Mouse (Mus musculus) spleen, postnatal 10 days (tissue): Measurements from ENCODE around the gene Plcb1.
A peak's percentile ranks its signal among the peaks of the same experiment; 100 is the strongest.

ENCODE experiments used
- DNase-seq, 2 experiments: peaks; one replicate each; pipeline ENCODE4 v3.0.0; 2021 to 2022; ENCODE audit warnings: low spot score in 2 of 2

Gene Plcb1

DNA sequence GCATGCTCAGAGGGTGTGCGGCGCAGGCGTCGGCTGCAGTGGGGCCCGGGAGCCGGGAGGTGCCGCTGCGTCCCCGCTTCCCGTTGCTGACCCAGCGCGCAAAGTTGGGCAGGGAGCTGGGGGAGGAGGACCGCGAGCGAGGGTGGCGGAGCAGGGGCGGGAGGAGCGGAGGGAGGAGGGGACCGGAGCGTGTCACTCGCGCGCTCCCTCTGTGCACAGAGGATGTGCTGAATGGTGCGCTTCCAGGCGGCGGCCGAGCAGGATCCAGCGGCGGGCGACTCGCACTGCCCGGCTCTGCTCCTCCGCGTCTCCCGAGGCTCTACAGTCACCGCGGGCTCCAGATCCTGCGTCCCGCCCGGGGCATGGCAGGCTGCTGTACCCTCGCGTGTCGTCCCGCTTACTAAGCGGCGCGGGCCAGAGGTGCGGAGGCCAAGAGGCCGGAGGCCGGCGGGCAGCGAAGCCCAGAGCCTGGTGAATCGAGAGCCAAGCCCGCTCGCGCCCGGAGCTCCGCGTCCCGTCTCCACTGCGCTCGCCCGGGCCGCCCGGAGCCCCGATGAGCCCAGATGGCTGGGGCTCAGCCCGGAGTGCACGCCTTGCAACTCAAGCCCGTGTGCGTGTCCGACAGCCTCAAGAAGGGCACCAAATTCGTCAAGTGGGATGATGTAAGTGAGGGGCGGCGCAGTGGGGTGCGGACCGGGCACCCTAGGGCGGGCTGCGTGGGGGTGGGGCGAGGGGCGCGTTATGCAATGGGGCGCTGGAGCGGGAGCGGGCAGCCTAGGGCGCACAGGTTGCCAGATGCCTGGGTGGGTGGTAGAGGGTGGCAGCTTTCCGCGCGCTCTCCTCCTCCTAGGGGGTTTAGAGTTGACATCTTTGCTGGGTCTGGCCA is at the start of gene Plcb1:
Gene Plcb1, plus strand, starts transcription at position 98 of the 886 bp plus-strand sequence.
- peak; percentile 6 to 43 for DNase-seq

DNA sequence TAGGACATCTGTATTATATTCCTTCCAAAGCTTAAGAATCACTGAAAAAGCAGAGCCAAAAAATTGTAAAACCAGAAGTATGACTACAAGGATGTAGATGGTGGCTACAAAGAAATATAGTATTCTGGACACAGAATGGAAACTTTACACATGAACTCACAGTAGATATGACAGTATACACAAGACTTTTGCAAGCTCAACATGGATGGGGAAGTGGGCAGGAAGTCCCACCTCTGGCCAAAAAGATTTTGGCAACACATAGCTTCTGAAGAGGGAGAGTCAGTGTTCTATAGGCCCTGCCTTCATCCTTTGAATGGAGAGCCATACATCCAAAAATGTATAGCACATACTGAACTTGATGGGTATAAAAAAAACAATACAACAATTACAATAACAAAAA is 30.3 kb upstream of the Plcb1 start:
- no peak for DNase-seq

DNA sequence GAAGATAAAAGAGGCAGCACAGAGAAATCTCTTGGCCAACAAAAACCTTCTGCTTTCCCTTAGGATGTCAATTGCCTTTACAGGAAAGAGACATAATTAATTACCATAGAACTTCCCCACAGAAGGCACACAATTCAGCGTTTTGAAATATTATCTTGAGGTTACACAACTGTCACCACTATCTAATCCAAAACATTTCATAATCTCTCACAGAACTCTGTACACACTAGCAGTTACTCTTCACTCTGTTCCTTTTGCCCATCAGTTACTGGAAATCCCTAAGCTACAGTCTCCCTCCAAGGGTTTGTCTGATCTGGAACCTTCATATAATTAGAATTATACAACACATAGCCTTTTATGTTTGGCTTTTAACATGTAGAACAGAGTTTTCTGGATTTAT is 29.8 kb upstream of the Plcb1 start:
- DNase-seq = no peak

DNA sequence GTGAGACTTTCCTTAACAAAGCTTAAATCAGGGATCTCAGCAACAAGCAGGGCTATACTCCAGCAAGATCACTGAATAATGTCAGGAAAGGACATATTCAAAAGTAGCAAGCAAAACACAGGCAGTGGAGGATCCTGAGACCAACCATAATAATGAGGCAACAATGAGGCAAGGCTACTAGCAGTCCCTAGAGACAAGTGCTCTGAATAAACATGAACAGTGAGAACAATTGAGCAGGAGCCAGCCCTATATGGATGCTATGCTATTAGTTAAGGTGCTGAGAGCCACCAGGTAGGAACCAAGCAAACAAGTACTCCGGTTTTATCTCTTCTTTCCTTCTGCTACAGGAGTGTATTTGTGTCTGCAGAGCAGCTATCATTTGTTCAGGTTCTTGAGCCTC is 24.8 kb upstream of the Plcb1 start:
- DNase-seq = no peak

DNA sequence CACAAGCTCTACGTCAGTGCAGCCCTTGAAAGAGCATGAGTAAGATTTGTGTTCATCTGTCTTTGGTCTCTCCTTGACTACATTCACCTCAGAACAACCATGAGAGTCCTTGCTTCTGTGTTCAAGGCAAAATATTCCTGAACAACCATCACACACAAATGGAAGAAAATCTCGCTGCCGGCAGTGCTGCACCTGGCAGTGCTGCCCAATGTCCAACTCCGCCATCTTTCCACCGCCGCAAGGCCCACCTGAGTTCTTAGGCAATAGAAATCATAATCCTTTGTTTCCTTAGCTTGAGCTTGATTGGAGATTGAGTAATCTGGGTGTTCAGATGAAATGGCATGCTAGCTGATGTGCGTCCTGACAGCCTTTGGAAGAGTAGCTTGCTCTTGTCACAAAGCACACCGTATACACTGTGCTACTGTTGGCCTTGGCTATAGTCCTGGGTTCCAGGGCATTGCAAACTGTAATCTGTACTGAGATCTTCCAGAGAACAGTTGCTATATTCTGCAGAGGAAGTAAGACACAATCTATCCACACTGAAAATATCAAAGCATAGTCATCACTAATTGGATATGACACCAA is 22.4 kb upstream of the Plcb1 start:
- no peak for DNase-seq

DNA sequence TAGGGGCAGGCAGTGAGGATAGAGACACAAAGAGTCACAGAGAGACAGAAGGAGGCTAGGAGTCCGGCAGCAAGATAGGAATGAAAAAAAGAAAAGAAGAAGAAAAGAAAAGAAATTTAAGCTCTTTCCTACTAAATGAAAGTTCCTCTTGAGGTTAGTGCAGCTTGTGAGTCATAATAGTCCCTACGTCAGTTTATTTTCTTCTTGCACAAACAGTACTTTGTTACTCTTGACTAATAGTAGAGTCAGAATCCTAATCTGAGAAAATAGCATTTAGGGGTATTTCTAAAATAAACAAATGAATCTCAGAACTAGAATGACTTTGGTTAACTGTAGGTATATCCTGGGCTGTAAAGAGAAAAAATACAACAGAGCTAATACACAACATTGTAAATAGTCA is 21.4 kb upstream of the Plcb1 start:
- no peak for DNase-seq

DNA sequence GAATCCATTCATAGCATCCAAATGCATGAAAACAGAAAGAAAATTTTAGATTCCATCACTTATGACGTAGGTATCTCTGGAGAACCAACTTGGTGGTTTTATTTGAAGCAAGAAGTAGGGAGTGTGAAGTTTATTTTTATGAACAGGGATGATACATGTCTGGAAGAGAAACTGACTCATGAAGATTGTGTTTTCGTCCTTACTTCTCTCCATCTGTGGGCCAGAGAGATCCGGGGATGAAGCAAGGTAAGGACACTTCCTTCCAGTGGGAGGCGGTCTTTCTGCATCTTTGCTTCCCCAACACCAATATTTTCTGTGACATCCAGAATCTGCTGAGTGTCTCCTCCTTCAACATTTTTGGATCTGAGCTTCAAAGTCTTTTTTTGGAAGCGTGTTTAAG is 6.0 kb upstream of the Plcb1 start:
- DNase-seq = no peak

DNA sequence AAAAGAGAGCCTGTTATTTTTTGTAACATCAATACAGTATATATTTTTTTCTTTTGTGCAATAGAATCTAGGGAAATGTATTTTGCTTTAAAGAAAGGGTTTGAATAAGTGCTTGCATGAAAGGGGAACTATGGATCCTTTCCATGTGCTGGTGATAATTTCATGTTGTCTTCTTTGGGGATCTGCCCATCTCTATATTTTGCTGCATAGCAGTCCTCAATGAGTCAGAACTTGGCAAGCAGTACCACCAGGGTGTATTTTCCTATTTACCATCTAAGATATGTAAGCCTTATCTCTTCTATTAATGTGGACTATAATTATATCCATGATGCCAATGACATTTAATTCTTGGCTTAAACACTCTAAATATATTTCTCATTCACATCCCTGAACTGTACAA is 5.6 kb upstream of the Plcb1 start:
- no peak for DNase-seq

DNA sequence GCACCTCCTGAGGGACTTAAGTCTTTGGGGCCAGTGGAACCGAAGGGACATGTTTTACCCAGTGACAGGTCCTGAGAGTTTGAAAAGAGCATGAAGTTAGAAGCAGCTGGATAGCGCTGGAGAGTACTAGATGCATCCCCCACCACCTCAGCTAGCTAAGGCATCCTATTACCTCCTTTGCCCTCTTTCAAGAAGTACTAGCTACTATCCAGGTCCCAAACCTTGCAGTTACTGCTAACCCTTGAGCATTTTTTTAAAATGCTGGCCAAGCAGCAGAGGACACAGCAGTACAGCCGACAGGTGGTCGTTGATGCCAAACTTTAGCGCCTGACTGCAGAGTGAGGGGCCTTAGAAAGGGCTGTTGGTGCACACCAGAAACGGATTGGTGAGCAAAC is 986 bp downstream of the Plcb1 start:
- no peak for DNase-seq

DNA sequence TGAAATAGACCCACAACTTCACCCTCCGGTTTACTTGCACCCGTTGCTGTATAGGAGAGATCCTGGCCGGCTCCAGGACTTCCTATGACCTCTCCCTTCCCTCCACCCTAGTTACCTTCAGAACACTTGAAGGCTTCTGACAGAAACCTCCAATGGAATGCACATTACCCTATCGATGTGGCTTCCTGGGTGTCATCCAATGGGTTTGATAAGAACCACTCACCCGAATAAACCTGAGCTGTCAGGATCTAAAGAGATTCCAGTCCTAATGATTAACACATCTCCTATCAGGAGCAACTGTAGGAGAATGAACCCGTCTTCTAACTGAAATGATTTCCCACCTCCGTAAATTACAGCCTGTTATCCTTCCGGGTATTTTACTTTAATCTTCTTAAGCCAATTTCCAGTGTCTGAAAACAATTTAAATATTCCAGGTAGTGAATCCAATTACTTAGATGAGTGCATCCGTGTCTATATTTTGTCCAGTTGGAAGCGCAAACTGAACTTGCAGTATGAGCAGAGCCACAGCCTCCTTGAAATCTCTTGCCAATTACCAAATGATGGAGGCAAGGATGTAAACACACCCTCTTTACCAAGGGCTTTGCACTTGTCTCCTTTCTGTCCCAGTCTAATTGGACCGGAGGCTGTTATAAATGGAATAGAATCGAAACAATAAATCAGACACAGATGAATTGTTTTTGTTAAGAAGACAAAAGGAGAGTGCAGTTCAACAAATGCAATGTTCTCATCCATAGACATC is 1.6 kb downstream of the Plcb1 start:
- DNase-seq = no peak

DNA sequence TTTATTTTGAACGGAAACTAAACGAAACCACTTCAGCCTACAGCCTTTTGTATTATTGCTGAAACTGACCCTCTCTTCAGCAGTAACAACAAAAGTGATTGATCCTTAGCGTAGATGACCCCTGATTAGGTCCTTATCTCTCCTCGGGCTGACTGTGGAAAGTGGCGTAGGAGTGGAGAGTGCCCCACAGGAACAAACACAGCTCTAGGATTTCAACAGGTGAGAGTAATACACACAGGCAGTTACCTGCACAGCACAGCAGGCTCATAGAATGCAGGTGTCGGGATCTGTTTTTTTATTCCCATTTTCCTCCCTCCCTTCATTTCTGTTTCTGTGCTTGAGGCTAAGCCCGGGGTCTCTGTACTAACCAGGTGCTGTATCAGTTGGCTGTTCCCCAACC is 7.1 kb downstream of the Plcb1 start:
- no peak for DNase-seq

DNA sequence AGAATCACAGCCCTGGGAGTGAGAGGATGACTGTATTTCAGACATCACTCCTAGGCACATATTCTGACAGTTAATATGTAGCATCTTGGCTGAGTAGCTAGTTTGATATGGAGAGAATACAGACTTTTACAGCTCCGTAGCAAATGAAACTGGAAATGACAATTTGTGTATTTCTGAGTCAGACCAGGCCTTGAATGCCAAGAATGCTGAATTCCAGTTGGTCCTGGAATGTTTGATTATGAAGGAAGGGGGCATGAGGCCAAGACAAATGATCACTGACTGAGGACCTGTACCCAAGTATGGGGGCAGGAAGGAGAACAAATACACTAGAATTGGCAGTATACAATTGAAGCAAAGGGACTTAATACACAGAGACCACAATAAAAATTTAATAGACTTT is 14.4 kb downstream of the Plcb1 start:
- DNase-seq = no peak

DNA sequence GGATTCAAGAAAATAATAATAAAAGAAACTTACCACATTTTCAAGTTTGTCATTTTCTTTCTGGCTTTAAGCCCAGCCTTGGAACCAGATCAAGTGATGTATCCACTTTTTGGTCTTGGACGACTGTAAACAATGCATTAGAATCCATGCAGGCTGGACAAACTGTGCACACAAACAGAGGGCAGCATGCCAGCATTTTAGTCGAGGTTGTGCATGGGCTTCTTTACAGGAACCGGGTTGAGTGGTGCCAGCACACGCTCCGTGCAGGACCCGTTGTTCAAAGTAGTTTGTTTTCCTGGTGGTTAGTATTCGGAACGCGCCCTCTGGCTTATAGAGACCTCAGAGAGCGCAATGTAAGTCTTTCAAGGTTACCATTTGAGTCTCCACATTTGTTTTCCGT is 30.5 kb downstream of the Plcb1 start:
- no peak for DNase-seq

DNA sequence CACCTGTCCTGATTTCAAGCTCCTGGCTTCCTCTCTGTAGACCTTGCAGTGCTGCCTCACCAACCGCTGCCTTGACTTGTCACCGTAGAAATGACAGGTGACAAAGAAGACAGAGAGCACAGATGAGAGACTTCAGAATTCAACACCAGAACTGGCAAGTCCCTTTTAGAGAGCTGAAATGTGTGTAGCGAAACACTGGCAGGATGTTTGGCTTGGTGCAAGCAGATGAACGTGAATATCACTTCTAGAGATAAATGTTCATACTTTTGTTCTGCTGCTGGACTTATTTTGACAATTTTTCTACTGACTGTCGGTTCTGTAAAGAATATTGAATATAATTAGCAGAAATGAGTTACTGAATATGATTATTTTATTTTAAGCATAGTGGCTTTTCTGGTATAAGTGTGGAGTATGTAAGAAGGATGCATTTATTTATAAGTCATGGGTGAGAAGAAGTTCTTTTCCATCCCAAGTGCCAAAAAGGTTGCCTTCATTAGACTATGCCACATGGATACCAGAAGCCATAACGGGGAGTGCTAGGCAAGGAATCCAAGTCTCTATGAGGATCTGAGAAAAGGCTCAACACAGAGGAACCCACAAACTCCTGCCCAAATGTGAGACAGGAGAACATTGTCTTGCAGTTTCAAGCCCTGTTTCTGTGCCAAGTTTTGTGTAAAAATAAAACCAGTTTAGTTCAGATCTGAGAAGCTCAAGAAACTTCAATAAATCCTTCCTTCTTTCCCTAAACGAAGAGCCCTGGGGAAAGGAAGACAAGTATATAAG is 31.4 kb downstream of the Plcb1 start:
- no peak for DNase-seq

DNA sequence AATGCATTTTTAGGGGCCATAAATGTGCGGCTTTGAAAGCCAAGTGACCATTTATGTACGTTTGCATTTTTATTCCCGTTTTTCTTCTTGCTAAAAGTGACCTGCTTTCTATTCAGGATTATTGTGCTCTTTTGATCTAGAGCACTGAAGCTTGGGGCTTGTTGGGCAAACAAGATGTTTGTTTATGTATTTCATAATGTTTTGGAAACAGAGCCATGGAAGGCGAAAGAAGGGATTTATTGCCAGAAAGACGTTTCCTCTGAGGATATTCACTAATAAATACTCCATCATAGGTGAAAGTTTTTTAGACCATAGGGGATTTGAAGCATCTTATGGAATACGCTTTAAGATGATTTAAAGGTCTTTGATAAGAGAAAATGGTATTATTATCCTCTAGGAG is 35.3 kb downstream of the Plcb1 start:
- no peak for DNase-seq

DNA sequence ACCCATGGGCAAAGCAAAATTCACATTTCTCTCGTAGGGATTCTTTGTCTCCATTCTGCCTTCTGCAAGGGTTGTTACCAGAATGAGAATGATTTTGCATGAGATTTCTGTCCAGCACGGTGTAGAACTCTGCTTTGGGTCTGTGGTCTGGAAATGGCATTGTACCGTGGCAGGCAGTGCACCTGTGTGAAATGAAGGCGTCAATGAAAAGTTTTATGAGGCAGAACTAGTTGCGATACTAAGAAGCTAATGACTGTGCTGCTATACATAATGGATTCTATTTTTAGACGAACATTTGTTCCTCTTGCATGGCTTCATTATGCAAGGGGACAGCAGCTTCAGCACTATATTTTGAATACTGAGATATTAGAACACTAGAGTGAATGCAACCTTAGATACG is 39.8 kb downstream of the Plcb1 start:
- no peak for DNase-seq

DNA sequence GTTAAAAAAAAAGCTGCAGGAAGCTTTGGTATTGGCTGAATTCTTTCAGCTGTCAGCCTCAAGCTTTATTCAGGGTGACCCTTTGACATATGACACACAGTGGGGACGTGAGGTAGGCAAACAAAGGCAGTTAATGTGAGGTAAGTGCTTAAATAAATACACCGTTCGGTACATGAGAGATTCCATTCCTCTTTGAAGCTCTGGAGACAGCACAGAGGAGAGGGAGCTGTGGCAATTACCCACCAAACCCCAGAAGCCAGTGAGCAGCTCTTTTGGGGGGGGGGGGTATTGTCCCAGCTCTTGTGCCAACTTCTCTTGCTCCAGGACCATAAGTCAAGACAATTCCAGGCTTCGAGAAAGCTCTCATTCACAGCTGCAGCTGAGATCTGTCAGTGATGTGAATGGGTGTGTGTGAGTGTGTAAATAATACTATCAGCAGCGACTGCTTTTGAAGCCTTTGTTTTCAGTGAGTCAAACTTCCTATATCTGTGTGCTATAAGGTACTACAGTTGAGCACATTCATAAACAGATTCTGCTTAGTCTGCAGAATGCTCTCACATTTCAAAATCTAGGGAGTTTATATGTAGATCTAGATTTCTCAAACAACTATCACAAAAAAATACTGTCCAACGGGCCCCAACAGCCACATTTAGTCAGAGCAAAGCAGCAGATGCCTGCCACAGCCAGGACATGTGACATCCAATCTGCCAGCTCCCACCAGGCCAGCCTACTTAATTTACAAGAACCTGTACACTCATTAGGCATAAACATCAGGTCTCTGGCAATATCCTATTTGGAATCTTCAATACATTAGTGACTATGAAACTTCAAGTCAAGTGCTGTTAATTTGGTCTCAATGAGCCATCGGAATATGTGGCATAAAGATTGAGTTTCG is 40.5 kb downstream of the Plcb1 start:
- DNase-seq = no peak

DNA sequence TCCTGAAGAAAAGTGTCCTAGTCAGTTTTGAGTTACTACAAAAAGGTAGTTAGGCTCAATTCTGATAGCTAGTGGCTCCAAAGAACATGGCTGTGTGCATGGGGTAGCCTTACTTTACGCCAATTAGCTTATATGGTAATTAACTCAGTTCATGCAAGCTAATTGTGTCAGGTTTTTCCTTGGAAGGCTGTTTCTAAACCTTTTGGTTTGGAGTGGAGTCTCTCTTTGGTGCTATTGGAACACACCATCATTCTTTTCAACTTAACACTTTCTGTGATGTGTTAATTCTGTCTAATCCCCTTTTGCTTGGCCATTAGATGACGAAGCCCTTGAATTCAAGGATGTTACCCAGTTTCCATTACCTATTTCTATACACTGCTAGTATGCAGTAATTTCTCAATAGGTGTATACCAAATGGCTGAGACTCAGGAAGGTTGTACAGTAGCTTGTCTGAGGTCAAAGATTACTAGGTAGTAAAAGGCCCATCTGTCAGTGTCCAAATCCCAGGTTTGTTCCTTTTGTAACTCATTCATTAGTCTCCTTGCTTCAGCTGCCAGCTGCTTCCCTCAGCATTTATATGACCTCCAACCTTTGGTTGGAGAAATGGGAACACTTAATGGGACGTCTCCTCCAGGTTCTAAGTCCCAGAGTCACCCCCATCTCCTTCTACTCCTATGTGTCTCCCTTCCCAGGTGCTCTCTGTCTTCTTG is 42.1 kb downstream of the Plcb1 start:
- no peak for DNase-seq

DNA sequence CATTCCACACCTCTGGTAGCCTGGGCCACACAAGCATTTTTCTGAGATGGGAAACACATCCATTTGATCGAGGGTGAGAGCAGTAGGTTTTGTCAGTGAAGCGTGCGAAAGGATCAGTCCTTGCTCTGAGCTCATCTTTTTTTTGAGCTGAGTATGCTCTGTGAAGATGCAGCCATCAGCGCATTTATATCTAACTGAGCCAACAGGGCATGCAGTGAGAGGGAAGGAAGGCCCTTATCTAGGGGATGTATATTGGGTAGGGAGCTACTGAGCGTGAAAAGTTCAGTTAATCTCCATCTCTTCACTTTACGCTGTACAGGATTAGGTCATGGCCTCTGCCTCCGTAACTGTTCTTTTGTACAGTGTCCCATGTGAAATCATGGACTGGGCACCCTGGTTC is 46.0 kb downstream of the Plcb1 start:
- no peak for DNase-seq

DNA sequence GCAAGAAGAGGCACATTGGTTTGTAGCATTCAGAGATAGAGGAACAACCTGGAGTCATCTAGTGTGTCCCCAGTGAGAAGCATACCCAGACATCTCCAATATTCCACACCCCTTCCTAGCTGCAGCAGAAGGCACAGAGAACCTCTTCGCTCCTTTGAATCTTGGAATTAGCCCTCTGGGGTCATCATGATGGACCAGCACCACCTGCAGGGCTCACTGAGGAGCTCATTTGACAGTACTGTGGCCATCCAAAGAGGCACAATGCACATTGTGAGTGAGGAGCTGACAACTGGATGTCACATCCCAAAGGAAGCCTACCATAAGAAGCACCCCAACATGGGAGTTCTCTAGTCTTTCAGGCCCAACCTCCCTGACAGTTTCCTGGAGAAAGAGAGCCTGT is 50.2 kb downstream of the Plcb1 start:
- DNase-seq = no peak
